Mouse (Mus musculus) spleen, adult 12 weeks (tissue): Measurements from ENCODE around the gene Hus1.

ENCODE experiments used
- DNase-seq: peaks from one replicate; pipeline ENCODE4 v3.0.0; 2022; ENCODE audit warnings: low spot score

The Hus1 gene

DNA sequence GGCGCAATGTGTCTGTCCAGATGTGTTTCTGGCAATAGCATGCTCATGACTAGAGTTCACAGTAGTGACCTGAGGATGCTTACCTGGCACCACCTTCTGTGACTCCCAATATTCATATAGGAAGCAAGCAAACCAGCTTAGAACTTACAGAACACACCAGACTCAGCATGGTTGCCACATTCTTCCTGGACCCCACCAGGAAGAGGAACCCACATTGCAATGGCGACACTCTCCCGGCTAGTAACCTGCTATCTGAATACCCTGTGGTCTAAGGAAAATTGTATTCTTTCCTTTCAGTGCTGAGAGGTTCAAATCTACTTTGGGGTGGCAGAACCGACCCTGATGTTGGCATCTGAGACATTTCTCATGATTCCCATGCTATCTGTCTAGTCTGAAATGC lies 32.8 kb downstream of the Hus1 start:
- DNase-seq = no peak

DNA sequence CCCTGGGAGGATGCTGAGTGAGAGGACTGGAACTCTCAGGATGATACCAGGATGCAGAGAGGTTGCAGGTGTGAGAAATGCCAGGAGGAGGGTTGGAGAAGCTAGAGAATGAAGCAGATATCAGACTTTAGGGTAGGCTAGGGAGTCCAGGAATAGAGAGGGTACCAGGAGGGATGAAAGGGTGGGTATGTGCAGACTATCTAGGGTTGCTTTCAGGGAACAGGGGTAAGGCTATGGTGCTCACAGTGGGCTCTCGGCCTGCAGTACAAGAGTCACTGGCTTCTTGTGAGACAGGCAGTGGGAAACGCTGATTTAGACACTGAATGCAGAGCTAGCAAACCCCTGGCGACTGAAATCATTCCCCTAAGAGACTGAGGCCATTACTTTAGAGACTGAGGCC lies 37.8 kb downstream of the Hus1 start, which contains the start of gene Pkd1l1:
Gene Pkd1l1, minus strand, starts transcription at position 101 of the 400 bp plus-strand sequence.
- DNase-seq = no peak

- no peak for DNase-seq
Observed at GRCm38 (mm10) chr11:8972093-8972492, 38.9 kb downstream of the Hus1 start.

GRCm38 (mm10) chr11:8970509-8970908 lies 40.5 kb downstream of the Hus1 start:
- DNase-seq = no peak

GRCm38 (mm10) chr11:8968094-8968493 lies 42.9 kb downstream of the Hus1 start:
- no peak for DNase-seq

- no peak for DNase-seq
Observed at GRCm38 (mm10) chr11:8958572-8958971, 52.4 kb downstream of the Hus1 start.

DNA sequence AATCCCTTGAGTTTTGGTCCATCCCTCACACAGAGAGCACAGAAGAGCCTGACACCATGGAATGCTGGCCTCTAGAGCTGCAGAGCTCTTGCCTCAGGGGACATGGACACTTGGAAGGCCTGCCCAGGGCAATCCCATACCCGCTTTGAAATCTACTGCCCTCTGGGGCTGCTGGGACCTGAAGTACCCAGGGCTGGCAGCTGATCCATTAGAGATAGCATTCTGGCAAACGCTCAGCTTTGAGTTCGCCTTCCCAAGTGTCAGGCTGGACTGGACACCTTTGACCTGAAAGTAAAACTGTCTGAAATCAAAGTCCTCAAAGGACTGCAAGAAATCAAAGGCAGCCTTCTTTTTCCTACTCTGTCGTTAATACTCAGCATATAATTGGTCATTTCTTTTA lies 52.9 kb downstream of the Hus1 start:
- no peak for DNase-seq

- DNase-seq = no peak
Observed at GRCm38 (mm10) chr11:8957023-8957422, 54.0 kb downstream of the Hus1 start.

- DNase-seq = no peak
Observed at GRCm38 (mm10) chr11:8955678-8956077, 55.3 kb downstream of the Hus1 start.

GRCm38 (mm10) chr11:8949765-8950430 lies 61.1 kb downstream of the Hus1 start:
- no peak for DNase-seq

DNA sequence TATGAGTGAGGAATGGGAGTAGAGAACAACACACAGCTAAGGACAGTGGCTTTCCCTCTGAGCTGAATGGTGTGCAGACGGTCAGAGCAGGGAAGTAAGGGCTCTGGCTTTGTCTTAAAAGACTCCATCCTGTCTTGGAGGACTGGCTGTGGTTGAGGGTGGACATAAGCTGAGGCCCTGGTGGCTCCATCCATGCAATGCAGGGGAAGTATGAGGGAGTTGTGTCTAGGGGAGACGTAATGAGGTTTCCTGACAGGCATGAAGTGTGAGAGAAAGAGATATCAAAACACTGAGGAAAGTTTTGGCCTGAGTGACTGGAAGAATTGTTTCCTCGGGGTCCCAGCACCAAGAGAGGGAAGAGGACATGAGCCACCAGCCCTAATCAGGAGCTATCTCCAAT lies 62.1 kb downstream of the Hus1 start:
- DNase-seq = no peak

DNA sequence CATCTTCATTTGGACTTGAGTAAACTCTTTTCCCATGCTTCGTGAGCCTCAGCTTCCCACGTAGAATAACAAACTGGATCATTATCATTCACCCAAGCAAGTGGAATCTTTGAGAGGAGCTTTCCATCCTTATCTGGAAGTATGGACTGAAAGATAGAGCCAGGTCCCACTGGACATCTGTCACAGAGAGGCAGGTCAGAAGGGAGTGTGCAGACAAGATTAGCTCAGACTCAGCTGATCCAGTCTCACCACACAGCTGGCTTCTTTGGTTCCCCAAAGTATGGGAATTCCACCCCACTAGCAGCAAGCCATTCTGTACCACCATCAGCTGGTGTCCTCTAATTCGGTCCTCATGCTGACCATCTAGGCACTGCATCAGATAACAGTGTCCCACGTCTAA lies 66.9 kb downstream of the Hus1 start:
- no peak for DNase-seq
